Mouse (Mus musculus): ENCODE data around the gene Jmjd6.

The Jmjd6 gene

DNA sequence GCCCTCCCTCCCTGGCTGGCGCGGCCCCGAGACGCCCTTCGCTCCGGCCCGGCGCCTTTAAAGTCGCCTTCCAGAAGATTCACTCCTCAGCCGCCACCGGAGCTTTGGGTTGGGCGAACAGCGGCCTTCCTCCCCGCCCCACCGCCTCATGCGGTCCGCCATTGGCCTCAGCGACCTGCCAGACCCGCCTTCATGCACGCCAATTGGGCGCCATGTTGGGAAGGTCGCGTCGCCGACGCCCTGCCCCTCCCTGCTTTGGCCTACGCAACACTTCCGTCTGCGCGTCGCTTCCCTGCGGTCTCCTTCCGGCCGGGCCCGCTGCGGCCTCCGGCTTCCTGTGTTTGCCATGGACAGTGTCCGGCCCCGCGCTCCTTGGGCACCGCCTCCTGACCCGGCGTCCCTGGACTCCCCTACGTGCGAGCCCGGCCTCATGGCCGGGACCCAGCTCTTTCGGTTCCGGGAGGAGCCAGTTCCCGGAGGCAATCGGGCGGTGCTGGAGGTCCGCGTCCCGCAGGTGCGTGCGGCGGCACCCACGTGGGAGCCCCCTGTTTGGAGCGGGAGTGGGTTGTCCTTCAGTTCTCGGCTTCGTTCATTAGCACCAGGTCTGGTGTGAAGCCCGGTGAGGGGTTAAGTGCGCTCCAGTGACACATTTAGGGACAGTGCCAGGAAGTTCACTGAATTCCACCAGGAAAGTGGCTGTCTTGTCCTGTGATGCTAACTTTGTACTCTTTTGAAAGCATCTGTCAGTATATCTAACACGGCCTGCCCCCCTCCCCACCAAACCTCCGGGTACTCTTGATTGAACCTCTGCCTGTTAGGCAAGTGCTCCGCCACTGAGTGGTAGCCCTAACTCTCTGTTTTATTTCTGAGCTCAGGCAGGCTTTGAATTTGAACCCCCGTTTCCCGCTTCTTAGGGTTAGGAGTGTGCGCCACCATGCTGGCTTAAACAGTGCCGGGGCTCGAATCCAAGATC is at the start of gene Jmjd6, which contains the start of gene Mettl23:
Gene Jmjd6 (minus strand): TSS at position 189 of the 973 bp plus-strand sequence.
Gene Mettl23 (plus strand): TSS at position 18 of the 973 bp plus-strand sequence.
- peak; percentile 92 for DNase-seq

DNA sequence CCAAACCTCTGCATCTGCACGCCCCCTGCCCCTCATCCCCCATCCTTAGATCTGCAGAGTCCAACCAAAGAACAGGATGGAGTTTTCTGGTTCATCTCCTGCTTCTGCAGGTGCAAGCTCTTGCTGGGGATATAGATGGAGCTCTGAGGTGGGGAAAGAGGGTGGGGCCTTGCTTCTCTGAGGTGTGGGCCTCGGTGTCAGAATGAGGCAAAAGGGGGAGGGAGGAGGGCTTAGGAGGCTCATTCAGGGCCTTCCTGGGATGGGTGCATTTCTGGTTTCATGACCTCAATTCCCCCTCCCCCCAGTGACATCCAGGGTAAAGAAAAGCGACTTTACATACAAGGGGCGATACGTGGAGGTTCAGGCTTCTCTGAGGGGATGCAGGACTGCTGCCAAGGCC is 43.9 kb upstream of the Jmjd6 start:
- DNase-seq = no peak

DNA sequence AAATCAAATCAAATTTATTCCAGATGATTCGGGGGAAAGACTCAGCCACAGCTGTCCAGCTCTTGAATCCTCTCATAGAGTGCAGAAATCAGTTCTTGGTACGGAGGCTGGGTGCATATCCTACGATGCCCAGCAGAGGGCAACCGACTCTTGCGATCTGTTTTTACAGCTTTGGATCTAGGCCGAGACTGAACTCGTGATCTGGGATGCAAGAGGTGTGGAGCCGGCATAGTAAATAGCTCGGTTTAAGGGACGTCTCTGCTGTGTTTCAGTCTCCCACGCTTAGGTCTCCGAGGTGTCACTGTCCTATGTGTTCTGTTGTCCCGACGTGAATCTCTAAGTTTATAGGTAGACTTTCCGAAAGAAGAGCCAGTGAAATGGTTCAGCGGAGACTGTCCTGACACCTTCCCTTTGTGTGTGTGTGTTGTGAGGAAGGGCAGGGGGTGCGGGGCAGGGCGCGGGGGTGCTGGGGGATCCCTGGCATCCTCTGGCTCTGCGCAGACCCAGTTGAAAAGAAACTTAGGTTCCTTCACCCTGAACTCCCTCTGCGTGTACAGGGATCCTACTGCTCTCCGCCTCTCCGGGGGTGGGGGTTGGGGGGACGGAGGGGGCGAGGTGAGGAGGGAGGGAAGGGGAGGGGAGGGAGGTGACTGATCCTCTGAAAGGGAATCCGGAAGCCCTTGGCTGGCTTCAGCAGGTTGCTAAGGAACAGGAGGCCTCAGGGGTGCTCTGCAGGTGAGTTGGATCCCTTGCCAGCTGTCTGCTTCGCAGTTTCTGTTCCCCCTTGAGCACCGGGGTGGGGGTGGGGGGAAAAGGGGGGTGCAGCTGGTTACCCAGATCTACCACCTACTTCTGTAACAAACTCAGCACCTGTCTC is 42.3 kb upstream of the Jmjd6 start:
- DNase-seq = peak; percentile 87

DNA sequence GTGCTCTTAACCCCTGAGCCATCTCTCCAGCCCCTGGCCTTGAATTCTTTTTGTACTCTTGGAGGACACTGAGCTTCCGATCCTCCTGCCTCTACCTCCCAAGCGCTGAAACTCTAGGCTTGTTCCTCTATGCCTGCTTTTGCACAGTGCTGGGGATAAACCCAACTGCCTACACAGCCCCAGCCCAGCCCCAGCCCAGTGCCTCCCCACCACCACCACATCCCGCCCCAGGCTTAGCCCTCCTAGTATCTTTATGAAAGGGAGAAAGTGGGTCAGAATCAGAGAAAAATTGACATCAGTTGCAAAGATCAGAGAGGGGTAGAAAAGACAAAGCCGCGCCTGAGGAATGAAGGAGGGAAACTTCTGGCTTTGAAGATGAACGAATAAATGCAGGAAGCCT is 40.8 kb upstream of the Jmjd6 start:
- no peak for DNase-seq

DNA sequence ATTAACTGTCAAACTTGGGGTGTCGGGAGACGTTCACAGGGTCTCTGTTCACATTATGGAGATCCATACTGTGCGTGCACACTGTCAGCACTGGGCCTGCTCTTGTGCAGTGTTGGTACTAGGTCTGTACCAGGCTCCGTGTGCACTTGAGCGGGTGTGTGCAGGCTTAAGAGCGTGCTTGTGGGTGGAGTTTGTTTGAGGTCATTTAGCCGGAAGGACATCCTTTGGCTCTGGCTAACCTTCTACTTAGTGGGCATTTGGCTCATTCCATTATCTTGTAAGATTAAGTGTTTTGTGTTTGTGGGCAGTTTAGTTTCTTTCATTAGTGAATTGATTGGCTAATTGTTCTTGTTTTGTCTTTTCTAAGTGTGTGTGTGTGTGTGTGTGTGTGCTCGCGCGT is 39.2 kb upstream of the Jmjd6 start:
- no peak for DNase-seq

DNA sequence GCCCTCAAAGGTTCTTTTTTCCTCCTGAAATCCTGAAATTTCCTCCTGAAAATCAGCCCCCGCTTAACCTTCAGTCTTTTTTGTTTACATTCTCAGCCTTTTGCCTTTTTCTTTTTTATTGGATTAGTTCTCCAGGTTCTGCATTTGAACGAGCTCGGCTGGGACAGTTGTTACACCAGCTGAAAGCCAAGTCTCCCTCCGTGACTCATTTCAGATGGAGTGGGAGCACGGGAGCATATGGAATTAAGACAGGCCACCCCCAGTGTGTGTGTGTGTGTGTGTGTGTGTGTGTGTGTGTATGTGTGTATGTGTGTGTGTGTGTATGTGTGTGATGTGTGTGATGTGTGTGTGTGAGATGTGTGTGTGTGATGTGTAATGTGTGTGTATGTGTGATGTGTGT is 38.2 kb upstream of the Jmjd6 start:
- no peak for DNase-seq

DNA sequence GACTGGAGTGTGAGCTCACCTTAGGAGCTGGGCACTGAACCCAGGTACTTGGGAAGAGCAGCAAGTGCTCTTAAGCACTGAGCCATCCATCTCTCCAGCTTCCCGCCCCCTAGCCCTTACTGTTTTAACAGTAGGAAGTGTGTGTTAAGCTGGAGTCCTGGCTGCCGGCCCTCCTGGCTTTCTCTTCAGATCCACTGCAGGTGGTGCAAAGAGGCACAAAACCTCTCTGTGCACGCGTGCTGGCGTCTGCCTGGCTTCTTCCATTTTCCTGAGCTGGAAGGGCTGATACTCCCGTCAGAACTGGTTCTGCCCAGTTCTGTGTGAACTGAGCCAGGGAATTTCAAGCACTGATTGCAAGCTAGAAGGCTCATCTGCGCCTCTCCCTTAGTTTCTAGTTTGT is 37.6 kb upstream of the Jmjd6 start:
- no peak for DNase-seq

DNA sequence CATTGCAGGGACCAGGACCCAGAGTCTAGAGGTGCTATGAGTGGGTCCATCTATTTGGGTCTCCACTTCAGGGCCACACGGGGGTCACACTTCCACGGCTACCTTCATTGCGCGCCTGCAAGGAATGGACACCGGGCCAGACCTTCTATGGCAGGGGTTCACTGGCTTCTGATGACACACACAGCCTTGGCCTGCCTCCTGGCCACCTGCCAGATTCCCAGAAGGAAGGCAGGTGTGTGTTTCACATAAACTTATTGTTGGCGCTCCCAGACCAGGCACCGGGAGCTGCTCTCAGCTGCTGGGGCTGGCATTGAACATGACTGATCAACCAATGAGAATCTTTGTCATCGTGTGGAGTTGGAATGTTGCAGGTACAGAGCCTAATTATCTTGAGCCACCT is 35.2 kb upstream of the Jmjd6 start:
- DNase-seq = no peak

DNA sequence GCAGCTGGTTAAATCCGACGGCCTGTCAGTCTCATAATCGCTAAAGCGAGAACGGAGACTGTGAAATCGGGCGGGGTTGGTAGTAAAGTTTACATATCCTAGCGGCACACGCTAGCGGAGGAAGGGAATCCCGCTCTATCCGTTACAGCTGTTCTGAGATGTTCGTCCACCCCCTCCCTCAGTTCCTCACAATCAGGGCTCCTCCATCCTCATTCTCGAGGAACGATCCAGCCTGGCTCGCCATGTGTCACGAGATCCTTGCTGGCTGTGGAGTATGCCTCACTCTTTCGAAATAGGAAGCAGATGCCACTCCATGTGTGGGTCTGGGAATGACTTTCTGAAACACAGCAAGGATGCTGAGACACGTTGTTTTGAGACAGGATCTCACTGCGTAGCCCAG is 30.7 kb upstream of the Jmjd6 start:
- no peak for DNase-seq

DNA sequence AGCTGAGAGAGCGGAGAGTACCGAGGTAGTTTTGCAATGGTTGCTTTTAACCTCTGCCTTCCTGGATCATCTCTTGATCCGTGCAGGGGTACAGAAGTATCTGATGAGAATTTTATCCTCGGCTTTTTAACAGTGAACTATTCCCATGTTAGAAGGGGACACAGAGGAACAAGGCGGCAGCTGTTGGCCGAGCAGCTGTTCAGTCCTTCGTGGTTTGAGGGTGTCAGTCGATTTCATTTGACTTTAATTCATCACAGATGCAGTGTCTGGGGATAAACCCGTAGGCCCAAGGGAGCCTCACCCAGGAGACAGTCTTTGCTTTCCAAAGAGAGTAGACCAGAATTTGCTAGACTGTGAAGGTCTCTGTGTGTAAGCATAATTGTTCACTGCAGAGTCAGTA is 28.3 kb upstream of the Jmjd6 start:
- DNase-seq = no peak

DNA sequence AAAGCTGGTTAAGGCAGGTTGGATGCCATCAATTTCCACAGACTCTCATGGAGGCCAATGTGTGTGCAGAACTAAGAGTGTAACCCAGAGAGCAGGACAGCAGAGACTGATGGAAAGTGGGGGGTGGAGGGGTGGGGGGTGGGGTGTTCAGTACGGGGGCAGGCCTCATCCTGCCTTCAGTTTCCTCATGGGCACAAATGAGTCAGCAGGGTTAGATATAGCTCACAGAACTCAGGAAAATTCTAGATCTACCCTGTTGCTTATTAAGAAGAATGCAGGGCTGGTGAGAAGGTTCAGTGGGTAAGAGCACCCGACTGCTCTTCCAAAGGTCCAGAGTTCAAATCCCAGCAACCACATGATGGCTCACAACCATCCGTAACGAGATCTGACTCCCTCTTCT is 26.4 kb upstream of the Jmjd6 start:
- DNase-seq = no peak

DNA sequence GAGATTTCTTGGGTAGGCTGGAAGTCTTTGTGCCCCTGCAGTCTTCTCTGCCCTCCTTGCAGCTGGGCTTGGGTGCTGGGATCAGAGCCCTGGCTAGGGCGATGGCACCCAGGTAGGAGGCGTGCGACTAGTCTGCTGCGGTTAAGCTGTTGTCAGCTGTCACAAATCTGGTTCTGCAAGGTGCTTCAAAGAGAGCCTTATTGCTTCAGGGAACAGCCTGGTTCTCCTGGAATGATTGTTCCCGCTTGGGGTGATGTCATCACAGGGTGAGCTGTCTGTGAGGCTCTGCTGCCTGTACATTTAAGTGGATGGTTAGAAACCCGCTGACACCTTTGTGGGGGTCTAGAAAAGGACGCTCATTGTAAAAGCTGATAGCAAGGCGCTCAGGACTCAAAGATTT is 26.0 kb upstream of the Jmjd6 start:
- no peak for DNase-seq

DNA sequence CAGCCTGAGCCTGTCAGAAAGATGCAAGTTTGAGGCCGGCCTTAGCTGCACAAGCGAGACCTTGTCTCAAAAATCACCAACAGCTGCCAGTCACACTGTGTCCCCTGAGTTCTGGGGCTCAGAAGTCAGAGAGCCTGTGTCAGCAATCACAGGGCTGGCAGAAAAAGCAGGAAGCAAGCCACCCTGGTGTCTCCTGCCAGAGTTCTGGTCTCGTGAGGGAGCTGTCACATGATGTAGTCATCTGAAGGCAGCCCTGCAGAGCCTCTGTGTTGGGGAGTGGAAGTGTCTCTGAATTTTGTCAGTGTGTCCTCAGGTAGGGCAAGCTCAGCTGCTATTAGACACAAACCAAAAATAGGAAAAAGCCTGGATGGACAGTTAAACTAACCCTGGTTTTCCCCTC is 24.9 kb upstream of the Jmjd6 start:
- DNase-seq = no peak

DNA sequence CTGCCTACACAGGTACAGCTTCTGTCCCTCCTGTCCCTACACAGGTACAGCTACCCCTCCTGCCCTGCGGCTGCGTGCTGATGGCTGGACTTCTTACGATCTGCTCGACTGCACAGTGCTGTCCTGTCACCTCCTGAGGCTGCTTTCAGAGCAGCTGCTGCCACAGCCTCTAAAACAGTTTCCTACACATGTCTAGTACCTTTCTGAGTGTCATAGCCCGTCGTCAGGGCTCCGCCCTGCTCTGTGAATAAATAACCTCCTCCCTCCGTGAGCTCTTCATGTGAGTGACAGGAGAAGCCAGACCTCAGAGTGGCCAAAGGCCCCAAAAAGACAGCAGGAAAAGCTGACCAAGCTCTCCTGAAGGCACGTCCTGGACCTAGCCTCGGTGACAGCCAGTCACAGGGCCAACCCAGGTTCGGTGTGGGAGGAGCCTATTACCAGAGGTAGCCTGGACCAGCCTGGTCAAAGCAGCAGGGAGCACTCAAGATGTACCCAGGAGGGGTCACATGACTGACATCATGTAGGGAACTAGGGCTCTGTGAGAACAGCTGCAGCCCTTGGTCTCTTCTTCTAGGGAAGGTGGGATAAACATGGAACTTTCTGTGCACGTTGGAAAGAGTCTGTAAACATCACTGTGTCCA is 22.8 kb upstream of the Jmjd6 start:
- no peak for DNase-seq

DNA sequence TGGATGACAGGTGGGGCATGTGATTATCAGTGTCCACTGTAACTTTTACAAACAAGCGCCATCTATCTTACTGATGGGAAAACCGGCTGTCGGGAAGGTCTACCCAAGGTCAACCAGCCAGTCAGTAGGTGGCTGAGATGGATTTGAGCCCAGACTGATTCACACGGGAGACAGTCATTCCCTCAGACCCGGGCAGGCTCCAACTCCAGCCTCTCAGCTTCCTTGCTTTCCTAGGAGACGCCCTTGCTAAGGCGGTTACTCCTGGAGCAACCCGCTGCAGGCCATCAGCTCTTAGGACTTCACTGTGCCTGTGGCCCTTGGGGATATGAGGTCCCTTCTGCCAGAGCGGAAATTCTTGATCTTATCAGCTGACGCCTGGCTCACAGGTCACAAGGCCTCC is 21.2 kb upstream of the Jmjd6 start:
- DNase-seq = no peak

DNA sequence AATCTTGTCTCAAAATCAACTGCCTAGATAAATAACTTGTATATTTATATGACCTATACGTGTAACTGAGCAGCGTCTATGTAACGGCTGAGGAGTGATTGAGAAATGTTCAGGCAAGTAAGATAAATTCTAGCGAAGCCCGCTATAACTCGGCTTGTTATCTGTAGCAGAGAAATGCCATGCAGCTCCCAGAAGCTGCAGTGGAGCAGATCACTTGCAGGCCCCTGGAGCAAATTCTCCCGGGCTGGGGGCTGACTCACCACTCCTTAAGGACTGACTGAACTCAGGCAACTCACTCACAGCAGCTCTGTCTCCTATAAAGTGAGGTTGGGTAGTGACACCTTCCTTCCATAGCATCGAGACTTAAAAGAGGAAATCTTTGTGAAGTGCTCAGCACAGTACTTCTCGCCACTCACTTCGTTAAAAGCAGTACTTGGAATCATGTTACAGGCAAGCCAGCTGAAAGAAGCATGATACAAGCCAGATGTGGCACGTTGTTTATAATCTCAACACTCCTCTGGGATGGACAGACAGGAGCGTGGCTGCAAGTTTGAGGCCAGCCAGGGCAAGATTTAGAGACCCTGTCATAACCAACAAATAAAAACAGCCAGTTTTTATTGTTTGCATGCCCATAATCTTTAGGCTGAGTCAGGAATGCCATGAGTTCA is 14.1 kb upstream of the Jmjd6 start:
- DNase-seq = no peak

DNA sequence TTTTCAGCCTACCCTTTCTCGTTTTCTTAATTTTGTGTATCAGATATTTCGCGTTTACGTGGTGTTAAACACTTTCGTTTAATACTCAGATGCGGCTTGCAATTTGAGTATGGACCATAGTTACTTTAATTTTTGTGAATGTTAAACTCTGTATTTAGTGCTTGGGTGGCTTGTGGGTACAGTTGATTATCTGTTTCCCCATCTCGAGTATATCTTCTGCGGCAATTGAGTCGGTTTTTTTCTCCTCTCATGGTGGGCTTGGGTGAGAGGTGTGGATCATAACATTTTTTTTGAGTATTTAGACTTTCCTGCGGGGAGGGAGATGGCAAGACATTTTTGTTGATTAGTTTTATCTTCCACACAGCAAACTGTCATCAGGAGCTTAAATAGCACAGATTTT is 11.0 kb upstream of the Jmjd6 start:
- DNase-seq = no peak

DNA sequence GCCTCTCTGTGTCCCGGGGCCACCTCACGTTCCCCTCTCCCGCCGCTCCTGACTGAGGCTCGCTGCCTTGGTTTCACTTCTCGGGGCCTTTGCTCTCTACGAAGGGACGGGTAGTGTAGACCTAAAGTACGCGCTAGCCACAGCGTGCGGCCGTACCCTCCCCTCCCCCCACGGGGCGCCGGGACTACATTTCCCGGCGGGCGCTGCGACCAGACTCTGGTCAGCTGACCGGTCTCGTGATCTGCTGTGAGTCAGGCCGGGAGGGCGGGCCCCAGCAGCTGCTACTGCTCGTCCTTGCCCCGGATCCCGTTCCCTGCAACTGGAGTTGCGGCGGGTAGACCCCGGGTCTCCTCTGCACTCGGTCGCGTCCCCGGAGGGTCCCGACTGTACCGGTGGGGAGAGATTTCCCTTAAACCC is 10.3 kb upstream of the Jmjd6 start:
- peak; percentile 98 for DNase-seq

DNA sequence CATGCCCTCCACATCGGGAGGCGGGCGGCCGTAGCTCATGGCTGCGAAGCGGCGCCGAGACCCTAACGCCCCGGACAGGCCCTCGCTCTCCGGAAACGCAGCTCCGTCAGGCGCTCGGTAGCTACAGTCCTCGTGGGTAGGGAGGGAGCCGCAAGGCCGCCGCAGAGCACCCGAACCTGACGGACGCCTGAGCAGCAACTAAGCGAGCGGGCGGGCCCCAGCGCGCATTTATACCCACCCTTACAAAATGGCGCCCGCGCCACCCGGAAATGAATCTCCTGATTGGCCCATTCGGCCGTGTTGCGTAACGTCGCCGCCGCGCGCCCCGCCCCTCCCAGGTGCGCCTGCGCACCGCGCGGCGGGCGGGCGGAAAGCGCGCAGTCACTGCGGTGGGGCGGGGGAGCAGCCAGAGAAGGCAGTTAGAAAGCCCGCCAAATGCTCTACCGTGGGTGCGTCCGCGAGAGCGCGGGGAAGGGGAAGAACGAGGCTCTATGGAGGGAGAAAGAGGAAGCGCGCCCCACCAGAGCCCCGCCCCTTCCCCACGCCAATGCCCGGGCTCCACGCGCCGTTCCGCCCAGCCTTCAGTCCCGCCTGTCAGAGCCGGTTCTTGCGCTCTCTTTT is 9.8 kb upstream of the Jmjd6 start, which contains the start of gene Srsf2:
Gene Srsf2 (minus strand): TSS at position 204 of the 621 bp plus-strand sequence.
- peak; percentile 97 for DNase-seq

DNA sequence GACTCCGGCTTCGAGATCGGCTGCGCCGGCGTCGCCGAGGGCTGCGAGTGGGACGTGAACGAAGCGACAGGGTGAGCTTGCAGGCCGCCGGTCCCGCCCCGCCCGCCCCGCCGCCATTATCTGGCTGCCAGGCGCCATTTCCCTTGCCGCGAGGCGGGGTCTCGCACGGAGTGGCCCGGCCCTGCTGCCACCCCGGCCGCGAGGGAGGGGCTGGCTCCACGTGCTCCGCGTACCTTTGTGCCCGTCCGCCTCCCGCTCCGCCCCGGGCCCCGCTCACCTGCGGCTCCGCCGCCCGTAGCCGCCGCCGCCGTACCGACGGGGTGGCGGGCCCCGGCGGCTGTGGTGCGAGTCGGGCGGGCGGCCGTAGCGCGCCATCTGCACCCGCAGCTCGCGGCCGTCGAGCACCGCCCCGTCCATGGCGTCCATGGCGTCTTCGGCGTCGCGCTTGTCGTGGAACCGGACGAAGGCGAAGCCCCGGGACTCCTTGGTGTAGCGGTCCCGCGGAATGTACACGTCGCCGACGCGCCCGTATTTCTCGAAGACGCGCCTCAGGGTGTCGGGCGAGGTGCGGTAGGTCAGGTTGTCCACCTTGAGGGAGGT is 9.1 kb upstream of the Jmjd6 start, which contains the start of gene Mfsd11:
Gene Mfsd11 (plus strand): TSS at position 150 of the 600 bp plus-strand sequence.
- peak; percentile 71 for DNase-seq

DNA sequence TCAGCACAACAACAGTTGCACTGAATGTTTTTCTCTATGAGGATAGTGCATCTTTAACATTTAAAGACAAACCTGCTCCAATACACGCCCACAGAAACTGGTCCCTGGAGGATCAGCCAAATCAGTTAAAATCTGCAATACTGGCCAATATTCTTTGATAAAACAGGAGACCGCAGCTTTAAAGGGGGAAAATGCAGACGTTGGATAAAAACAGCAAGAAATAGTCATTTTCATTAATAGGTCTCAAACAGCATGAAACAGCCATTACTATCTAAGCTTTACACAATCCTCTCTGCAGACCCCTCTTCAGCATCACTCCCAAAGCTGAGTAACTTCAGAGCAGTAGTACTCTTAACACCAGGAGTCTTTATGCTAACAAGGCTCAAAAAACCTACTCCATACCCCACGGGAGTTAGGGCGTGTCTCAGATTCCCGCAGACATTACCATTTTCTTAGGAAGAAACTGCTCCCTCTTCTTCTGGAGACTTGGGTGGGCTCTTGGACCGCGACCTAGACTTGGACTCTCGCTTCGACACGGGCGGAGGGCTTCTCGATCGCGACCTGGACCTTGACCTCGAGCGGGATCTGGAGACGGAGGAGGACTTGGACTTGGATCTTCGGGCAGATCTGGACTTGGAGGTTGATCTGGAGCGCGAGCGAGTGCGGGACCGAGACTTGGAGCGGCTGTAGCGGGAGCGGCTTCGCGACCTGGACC is 8.5 kb upstream of the Jmjd6 start:
- DNase-seq = no peak

Measured in right cerebral cortex, postnatal 4 days (tissue).